Mouse (Mus musculus) embryo, embryonic 10.5 days (tissue): ENCODE data around the gene Blm.

Experiments used
- DNase-seq: peaks from one replicate; pipeline ENCODE4 v3.0.0-alpha.2; 2015; ENCODE audit warnings: low spot score

Gene Blm

GRCm38 (mm10) chr7:80535009-80535744, at the start of gene Blm:
Gene Blm, minus strand, starts transcription at chr7:80535119.
- DNase-seq = peak; percentile 98

DNA sequence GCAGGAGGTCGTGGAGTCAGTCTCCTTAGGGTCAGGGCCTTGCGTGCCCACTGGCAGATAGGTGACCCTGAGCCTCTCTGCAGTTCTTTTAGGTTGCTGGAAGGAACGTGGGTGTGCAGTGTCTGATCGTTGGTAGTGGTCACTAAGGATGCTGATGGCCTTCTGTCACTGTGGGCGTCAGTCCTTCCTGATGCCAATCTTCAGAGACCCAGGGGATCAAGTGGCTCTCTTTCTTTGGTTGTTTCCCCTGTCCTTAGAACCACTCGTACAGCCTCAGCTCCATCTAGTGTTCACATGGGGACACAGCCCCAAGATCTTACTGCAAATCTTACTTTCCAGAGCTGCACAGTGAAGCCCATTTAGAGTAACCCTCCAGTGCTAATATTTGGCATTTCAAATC, 49.1 kb upstream of the Blm start:
- peak; percentile 76 for DNase-seq

DNA sequence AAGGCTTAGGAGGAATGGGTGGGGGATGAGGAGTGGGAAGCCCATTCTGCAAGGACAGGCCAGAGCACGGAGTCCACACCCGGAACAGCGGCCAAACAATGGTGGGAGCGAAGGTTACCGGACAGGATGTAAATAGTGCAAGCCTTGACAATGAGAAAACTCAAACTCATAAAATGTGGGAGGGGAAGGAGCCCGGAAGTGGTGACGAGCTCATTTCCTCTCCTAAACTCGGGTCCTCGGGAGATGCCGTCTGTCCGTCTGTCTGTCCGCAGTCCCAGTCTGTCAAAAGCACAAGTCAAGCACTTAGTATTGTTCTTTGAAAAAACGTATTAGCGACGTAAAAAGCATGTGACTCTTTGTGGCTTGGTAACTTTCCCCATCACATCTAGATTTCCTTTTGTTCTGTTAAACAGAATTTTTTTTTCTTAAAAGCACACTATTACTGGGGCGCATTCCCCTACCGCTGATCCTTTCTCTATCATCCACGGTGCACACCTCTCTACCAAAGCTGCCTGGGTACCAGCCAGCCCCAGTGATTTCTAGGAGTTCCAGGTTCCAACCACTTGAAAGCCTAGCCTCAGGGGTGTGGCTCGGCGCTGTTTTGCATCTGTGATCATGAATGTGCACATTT, 48.0 kb upstream of the Blm start:
- DNase-seq = peak; percentile 23

GRCm38 (mm10) chr7:80580368-80580767, 45.4 kb upstream of the Blm start:
- DNase-seq = peak; percentile 21

GRCm38 (mm10) chr7:80577417-80577980, 42.6 kb upstream of the Blm start:
- DNase-seq = no peak

GRCm38 (mm10) chr7:80576626-80577025, 41.7 kb upstream of the Blm start:
- DNase-seq = no peak

DNA sequence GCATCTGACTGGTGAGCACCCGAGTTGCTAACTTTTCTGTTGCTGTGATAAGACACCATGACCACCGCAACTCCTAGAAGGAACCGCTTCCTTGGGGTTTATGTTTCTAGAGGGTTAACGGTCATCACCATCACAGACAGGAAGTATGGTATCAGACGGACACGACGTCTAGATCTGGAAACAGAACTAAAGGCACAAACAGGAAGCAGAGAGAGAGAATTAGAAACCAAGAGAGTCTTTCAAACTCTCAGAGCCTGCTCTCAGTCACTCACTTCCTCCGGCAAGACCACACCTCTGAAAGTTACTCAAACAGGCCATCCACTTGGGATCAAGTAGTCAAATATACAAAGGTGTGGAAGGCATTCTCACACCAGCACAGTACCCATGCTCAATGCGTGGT, 40.8 kb upstream of the Blm start:
- no peak for DNase-seq

DNA sequence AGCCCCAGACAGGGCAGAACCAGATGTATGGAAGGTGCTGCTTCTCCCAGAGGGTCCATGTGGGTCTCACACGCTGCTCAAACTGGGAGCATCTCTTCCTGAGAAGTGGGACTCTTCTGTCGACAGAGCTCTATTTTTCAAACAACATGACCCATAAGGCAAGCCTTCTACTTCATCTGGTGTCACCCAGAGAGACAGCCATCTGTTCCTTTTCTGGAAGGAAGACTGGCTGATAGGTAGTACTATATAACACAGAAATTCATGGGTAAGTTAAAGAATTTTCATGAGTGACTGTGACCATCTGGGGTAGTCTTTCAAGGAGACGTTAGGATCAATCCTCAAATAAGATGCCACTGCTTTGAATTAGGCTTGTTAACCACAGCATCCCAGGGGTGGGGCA, 38.2 kb upstream of the Blm start:
- no peak for DNase-seq

GRCm38 (mm10) chr7:80567982-80568381, 33.1 kb upstream of the Blm start:
- no peak for DNase-seq

DNA sequence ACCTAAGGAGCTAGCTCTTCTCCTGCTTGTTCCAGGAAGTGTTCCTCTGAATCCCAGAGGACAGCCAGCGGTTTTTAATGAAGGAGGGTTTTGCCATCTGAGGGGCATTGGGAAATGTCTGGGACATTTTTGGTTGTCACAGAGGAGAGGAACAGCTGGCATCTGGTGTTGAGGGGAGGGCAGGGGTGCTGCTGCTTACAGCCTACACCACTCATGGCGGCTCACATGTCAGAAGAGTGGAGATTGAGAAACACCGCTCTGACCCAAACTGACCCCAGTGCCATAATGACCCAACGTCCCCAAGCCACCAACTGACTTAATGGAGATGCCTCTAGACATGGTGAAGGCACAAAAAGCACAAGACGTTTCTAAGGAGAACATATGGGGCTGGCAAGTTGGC, 27.0 kb upstream of the Blm start:
- no peak for DNase-seq

DNA sequence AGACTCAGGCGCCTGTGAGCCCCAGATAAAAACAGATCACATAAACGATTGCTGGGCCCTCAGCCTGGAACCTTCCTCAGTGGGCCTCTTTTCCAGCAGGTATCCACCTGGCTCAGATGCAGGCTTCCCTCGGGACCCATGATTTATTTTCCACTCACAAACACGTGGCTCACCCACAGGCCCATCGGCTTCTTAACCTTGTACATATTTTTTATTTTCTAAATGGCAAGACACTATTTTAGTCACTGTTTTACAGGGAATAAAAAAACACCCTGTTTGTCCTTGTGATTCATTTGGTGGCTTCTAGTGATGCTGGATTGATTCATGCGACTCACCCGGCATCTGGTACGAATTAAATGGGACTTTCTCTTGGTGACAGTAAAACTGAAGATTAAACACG, 26.4 kb upstream of the Blm start:
- DNase-seq = no peak

- no peak for DNase-seq
Measured at GRCm38 (mm10) chr7:80558572-80558971, 23.7 kb upstream of the Blm start.

DNA sequence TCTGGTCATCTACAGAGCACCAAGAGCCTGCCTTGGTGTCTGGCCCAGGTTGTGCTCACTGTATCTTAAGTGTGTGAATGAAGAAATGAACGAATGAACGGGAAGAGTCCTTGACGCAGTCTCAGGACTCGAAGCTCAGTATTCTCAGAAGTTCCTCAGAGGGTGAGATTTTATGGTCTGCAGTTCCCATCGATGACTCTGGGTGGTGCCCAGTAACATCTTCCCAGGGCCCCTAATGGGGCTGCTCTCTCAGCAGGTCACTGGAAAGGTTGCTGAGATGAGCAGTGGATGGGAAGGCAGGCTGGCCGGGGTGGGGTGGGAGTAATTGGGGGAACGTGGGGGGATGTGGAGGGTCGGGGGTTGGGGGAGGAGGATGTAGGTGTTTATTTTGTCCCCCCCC, 23.2 kb upstream of the Blm start:
- DNase-seq = peak; percentile 24

DNA sequence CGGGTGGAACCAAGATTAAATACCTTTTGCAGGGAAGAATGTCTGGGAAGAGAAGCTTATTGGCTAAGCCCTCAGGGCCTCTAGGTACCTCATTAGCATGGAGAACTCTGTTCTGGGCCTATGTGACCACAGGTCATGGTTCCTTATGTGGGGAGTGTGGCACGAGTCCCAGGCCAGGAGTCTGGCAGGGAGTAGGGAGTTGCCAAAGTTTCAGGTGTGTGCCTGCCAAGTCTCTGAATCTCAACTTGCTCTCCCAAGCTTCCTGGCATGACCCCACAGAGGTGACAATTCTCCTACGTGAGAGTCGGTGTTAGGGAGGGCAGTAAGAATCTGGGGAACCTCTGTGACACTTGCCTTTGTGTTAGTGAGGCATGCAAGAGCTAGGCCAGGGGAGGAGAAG, 22.2 kb upstream of the Blm start:
- no peak for DNase-seq

GRCm38 (mm10) chr7:80556166-80556565, 21.2 kb upstream of the Blm start:
- DNase-seq = no peak

GRCm38 (mm10) chr7:80555146-80555545, 20.2 kb upstream of the Blm start:
- DNase-seq = no peak

DNA sequence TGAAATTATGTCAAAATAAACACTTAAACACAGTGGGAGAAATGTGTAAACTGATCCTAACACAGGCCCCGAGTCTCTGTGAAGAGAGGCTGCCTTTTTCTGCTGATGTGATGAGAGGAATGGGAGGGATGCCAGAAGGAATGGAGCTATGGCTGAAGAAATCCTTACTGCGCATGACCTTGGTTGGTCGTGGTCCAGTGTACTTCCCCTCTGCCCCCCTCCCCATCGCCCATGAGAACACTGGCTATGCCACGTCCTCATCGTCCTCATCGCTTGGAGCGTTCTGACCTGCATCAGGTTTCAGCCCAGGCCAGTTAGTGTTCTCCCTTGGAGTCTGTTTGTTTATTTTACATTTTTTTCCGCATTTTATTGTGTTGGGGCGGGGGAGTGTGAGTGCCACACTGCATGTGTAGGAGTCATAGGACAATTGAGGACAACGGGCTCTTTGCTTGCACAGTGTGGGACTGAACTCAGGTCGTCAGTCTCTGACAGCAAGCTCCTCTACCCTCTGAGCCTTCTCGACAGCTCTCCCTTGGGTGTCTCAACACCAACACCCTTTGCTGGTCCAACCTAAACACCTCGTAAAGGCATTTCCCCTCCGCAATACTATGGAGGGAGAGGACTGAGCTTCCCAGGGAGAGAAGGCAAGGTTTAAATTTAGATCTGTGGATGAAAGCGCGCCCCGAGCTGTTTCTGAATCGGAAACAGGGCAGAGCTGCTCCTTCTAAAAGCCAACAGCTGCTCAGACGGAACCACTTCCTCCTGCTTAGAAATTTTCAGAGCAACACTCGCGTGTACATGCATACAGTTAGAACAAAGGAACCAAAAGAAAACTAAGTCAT, 19.5 kb upstream of the Blm start:
- peak; percentile 8 for DNase-seq

DNA sequence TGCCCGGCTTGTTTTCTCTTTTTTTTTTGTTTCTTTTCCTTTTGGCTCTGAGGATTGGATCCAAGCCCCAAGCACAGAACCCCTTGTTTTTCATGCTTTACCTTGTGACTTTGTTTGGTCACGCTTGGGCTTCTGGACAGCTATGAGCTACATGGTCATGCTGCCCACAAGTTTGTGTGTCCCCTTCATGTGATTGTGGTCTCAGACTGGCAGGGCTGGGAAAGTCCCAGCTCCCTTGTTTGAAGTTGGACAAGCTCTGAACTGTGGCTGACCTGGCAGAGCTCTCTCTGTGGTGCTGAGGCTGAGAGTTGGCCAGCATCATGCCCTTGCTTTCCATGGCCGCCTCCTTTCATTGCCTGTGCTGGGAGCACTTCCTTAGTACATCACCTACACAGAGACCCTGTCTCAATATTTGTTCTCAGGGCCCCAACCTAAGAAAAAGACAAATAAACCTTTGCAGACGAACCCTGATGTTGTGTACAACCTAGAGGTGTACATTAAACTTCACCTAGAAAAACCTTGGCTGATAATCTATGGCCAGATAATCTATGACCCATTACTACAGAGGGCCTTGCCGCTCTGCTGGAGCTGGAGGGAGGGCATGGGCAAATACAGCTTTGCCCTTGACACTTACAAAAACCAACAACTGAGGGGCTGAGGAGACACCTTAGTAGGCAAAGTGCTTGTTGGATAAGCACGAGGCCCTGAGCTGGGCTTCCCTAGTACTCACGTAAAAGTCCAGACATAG, 13.8 kb upstream of the Blm start:
- no peak for DNase-seq

GRCm38 (mm10) chr7:80542139-80542831, 7.4 kb upstream of the Blm start:
- no peak for DNase-seq

DNA sequence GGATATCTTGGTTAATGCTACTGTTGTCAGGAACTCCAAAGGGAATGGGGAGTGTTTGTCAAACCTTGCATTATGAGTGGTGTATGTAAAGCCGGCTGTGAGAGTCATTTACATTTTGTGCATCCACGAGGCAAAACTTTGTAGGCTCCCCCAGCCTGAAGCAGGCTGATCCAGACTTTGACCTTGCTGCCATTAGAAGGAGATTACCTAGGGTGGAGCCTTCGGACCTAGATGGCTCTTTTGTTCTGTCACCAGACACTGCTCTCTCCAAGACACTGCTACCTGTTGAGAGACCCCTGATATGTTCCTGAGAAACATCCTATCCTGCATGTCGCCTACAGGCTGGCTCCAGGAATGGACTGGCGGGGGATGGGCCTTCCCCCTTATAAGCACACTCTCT, 4.7 kb upstream of the Blm start:
- DNase-seq = no peak

GRCm38 (mm10) chr7:80534291-80535008, 469 bp downstream of the Blm start:
- peak; percentile 78 for DNase-seq
